ENCODE assay signal across 26 mouse cellular contexts in genomic region chr7:140478733-140479132, GRCm38 (mm10). TPM values are rescaled to one million over a fixed set of nuclear protein-coding genes. Genes with fewer than 3 reads are reported as not detected.
A peak's percentile ranks its signal among the peaks of the same experiment; 100 is the strongest.
DNase-seq lines count a peak whose midpoint lies in the region; TF ChIP-seq lines count a peak whose summit lies in the region.
"Had no signal": no experiment of that assay in that cellular context is flagged by ENCODE, and none has a peak within 500 bp of the region (broad histone marks: within the 10 kb centered on the region; RNA-seq: fewer than 3 reads in every experiment).

No protein-coding gene starts in this region.

- no peak overlapping the region for H3K4me3 ChIP-seq in cortical plate, adult 2 months (ENCODE audit: insufficient read depth, low read length)
- H3K4me3 ChIP-seq in heart, embryonic 10.5 days, result no peak overlapping the region
- H3K4me3 ChIP-seq in forebrain, embryonic 10.5 days, result no peak overlapping the region
- H3K4me3 ChIP-seq: embryonic facial prominence, embryonic 10.5 days; forebrain, embryonic 12.5 days; hindbrain, embryonic 12.5 days; megakaryocyte, embryonic 14.5 days; midbrain, embryonic 15.5 days; neural tube, embryonic 15.5 days had no signal

- 83% methylated on average over 1 of the region's 1 CpGs for WGBS in heart, embryonic 10.5 days
- WGBS in forebrain, embryonic 10.5 days, result 85% methylated on average over 1 of the region's 1 CpGs

- H3K36me3 ChIP-seq in heart, embryonic 10.5 days, result no peaks in the 10 kb centered on the region
- H3K36me3 ChIP-seq in forebrain, embryonic 10.5 days (replicated peaks), result no peaks in the 10 kb centered on the region
- H3K36me3 ChIP-seq: embryonic facial prominence, embryonic 10.5 days; forebrain, embryonic 12.5 days; hindbrain, embryonic 12.5 days; midbrain, embryonic 15.5 days; neural tube, embryonic 15.5 days had no signal

- no peaks in the 10 kb centered on the region for H3K27me3 ChIP-seq in heart, embryonic 10.5 days (ENCODE audit: insufficient read depth, poor library complexity, severe bottlenecking)
- H3K27me3 ChIP-seq in forebrain, embryonic 10.5 days (ENCODE audit: poor library complexity, severe bottlenecking), result no peaks in the 10 kb centered on the region
- H3K27me3 ChIP-seq: forebrain, embryonic 12.5 days; hindbrain, embryonic 12.5 days; megakaryocyte, embryonic 14.5 days; midbrain, embryonic 15.5 days; neural tube, embryonic 15.5 days had no signal

- peaks cover 6% of the 10 kb centered on the region; the same call in 1 of the 2 replicates for H3K9me3 ChIP-seq in heart, embryonic 10.5 days
- peaks cover 15% of the 10 kb centered on the region for H3K9me3 ChIP-seq in forebrain, embryonic 10.5 days
- H3K9me3 ChIP-seq: forebrain, embryonic 12.5 days; megakaryocyte, embryonic 14.5 days; midbrain, embryonic 15.5 days; neural tube, embryonic 15.5 days had no signal

- TF ChIP-seq CTCF in cortical plate, adult 2 months (IDR thresholded peaks at IDR 0.05; ENCODE audit: extremely low read depth, insufficient read depth, low read length), result no peak

- TF ChIP-seq POLR2A in cortical plate, adult 2 months (IDR thresholded peaks at IDR 0.05; ENCODE audit: extremely low read depth, insufficient read depth, low read length), result no peak

- peak overlapping the region; percentile 65 for H3K27ac ChIP-seq in cortical plate, adult 2 months (ENCODE audit: insufficient read depth, low read length)
- H3K27ac ChIP-seq in heart, embryonic 10.5 days, result no peak overlapping the region
- H3K27ac ChIP-seq in forebrain, embryonic 10.5 days, result no peak overlapping the region
- H3K27ac ChIP-seq: embryonic facial prominence, embryonic 10.5 days; forebrain, embryonic 12.5 days; hindbrain, embryonic 12.5 days; midbrain, embryonic 15.5 days; neural tube, embryonic 15.5 days had no signal

- H3K4me1 ChIP-seq in cortical plate, adult 2 months (ENCODE audit: control insufficient read depth, insufficient read depth, low read length), result peaks cover 2% of the 10 kb centered on the region; the same call in 1 of the 2 replicates
- no peaks in the 10 kb centered on the region for H3K4me1 ChIP-seq in heart, embryonic 10.5 days
- no peaks in the 10 kb centered on the region for H3K4me1 ChIP-seq in forebrain, embryonic 10.5 days
- H3K4me1 ChIP-seq: embryonic facial prominence, embryonic 10.5 days; forebrain, embryonic 12.5 days; hindbrain, embryonic 12.5 days; megakaryocyte, embryonic 14.5 days; midbrain, embryonic 15.5 days; neural tube, embryonic 15.5 days had no signal

- peak; percentile 78 for DNase-seq in layer of hippocampus, adult 11-12 months (ENCODE audit: low spot score)
- peak; percentile 39 to 79 for DNase-seq in layer of hippocampus, postnatal 14 days (ENCODE audit: low spot score in 2 of 2)
- DNase-seq in left cerebral cortex, postnatal 14 days (ENCODE audit: low spot score in 2 of 2), result peak; percentile 21 to 26
- DNase-seq in adrenal gland, postnatal 14 days, result no peak
- no peak for DNase-seq in heart, embryonic 10.5 days (ENCODE audit: low spot score)
- no peak for DNase-seq in embryo, embryonic 9.5 days (ENCODE audit: extremely low spot score)
- DNase-seq in forebrain, embryonic 10.5 days (ENCODE audit: extremely low spot score, low spot score), result no peak
- DNase-seq: adrenal gland, postnatal 10 days; cerebellum, adult 11 months; cerebellum, postnatal 14 days; gastrocnemius, postnatal 36 days; kidney, adult 18-20 months; kidney, postnatal 14 days; lung, adult 18-20 months; lung, postnatal 14 days; thymus, postnatal 4 days had no signal

- intact Hi-C loops in left cerebral cortex, postnatal 14 days (cut with DNase I), result no loop called here

RNA-seq across cellular contexts. Expression of gene Olfr535, which starts 5.3 kb away (rescaled TPM):
- not detected in 2 replicates for polyA plus RNA-seq in cortical plate, adult 2 months (2012; rRNA removed)
- total RNA-seq in layer of hippocampus, postnatal 14 days (2021), result under 1 TPM; 0.12 to 0.23 TPM
- total RNA-seq in left cerebral cortex, postnatal 14 days (2021), result not detected
- total RNA-seq in adrenal gland, postnatal 14 days (2021), result not detected in 2 replicates
- not detected in 2 replicates for polyA plus RNA-seq in heart, embryonic 10.5 days (2016; fragmentation: Nextera tagmentation; extraction: Ambion mirVana)
- polyA plus RNA-seq in forebrain, embryonic 10.5 days (2016; fragmentation: Nextera tagmentation; extraction: Ambion mirVana), result not detected in 2 replicates
- total RNA-seq: adrenal gland, postnatal 10 days; gastrocnemius, postnatal 36 days had no signal
- polyA plus RNA-seq: embryonic facial prominence, embryonic 10.5 days; forebrain, embryonic 12.5 days; heart, postnatal 0 days; hindbrain, embryonic 12.5 days; limb, embryonic 11.5 days; liver, embryonic 11.5 days; midbrain, embryonic 15.5 days; neural tube, embryonic 15.5 days had no signal

RNA-seq across cellular contexts. Expression of gene Olfr533, which starts 15.6 kb away (rescaled TPM):
- polyA plus RNA-seq in cortical plate, adult 2 months (2012; rRNA removed), result not detected in 2 replicates
- total RNA-seq in layer of hippocampus, postnatal 14 days (2021), result not detected
- total RNA-seq in left cerebral cortex, postnatal 14 days (2021), result not detected
- not detected in 2 replicates for total RNA-seq in adrenal gland, postnatal 14 days (2021)
- not detected in 2 replicates for polyA plus RNA-seq in heart, embryonic 10.5 days (2016; fragmentation: Nextera tagmentation; extraction: Ambion mirVana)
- polyA plus RNA-seq in forebrain, embryonic 10.5 days (2016; fragmentation: Nextera tagmentation; extraction: Ambion mirVana), result not detected in 2 replicates
- total RNA-seq: adrenal gland, postnatal 10 days; gastrocnemius, postnatal 36 days had no signal
- polyA plus RNA-seq: embryonic facial prominence, embryonic 10.5 days; forebrain, embryonic 12.5 days; heart, postnatal 0 days; hindbrain, embryonic 12.5 days; limb, embryonic 11.5 days; liver, embryonic 11.5 days; midbrain, embryonic 15.5 days; neural tube, embryonic 15.5 days had no signal

RNA-seq across cellular contexts. Expression of gene Olfr536, which starts 28.5 kb away (rescaled TPM):
- not detected in 2 replicates for polyA plus RNA-seq in cortical plate, adult 2 months (2012; rRNA removed)
- not detected for total RNA-seq in layer of hippocampus, postnatal 14 days (2021)
- not detected for total RNA-seq in left cerebral cortex, postnatal 14 days (2021)
- not detected in 2 replicates for total RNA-seq in adrenal gland, postnatal 14 days (2021)
- not detected in 2 replicates for polyA plus RNA-seq in heart, embryonic 10.5 days (2016; fragmentation: Nextera tagmentation; extraction: Ambion mirVana)
- polyA plus RNA-seq in forebrain, embryonic 10.5 days (2016; fragmentation: Nextera tagmentation; extraction: Ambion mirVana), result not detected in 2 replicates
- total RNA-seq: adrenal gland, postnatal 10 days; gastrocnemius, postnatal 36 days had no signal
- polyA plus RNA-seq: embryonic facial prominence, embryonic 10.5 days; forebrain, embryonic 12.5 days; heart, postnatal 0 days; hindbrain, embryonic 12.5 days; limb, embryonic 11.5 days; liver, embryonic 11.5 days; midbrain, embryonic 15.5 days; neural tube, embryonic 15.5 days had no signal

RNA-seq across cellular contexts. Expression of gene Olfr532, which starts 57.3 kb away (rescaled TPM):
- polyA plus RNA-seq in cortical plate, adult 2 months (2012; rRNA removed), result not detected in 2 replicates
- not detected for total RNA-seq in layer of hippocampus, postnatal 14 days (2021)
- total RNA-seq in left cerebral cortex, postnatal 14 days (2021), result not detected
- not detected in 2 replicates for total RNA-seq in adrenal gland, postnatal 14 days (2021)
- not detected in 2 replicates for polyA plus RNA-seq in heart, embryonic 10.5 days (2016; fragmentation: Nextera tagmentation; extraction: Ambion mirVana)
- polyA plus RNA-seq in forebrain, embryonic 10.5 days (2016; fragmentation: Nextera tagmentation; extraction: Ambion mirVana), result not detected in 2 replicates
- total RNA-seq: adrenal gland, postnatal 10 days; gastrocnemius, postnatal 36 days had no signal
- polyA plus RNA-seq: embryonic facial prominence, embryonic 10.5 days; forebrain, embryonic 12.5 days; heart, postnatal 0 days; hindbrain, embryonic 12.5 days; limb, embryonic 11.5 days; liver, embryonic 11.5 days; midbrain, embryonic 15.5 days; neural tube, embryonic 15.5 days had no signal

Comparison
In these comparisons a context has a peak if more than half of its experiments do, and no peak if none do; other contexts are left out.
1. DNase-seq: peak in layer of hippocampus, adult 11-12 months (single experiment), layer of hippocampus, postnatal 14 days (2 of 2) and left cerebral cortex, postnatal 14 days (2 of 2); none in adrenal gland, postnatal 14 days (single experiment), heart, embryonic 10.5 days (single experiment), embryo, embryonic 9.5 days (single experiment) and forebrain, embryonic 10.5 days (single experiment).